Mouse (Mus musculus) embryonic facial prominence, embryonic 13.5 days (tissue): ENCODE data around the gene Alpi. TPM values are rescaled to one million over a fixed set of nuclear protein-coding genes. Genes with fewer than 3 reads are reported as not detected.

ENCODE experiments used
- ATAC-seq: fragments of 200-750 bp; cut with Nextera tagmentation; 2 replicates; pipeline ENCODE4 v1.8.0; 2017; ENCODE audit warnings: low read depth; ENCODE audit not compliant: insufficient number of reproducible peaks, insufficient read depth, low FRiP score, low TSS enrichment
- H3K27ac ChIP-seq: fragments of 300-500 bp; sonication (generic); 2 replicates; pipeline ENCODE4 v1.5.1; 2015; ENCODE audit warnings: moderate library complexity, mild to moderate bottlenecking, inconsistent platforms
- H3K27me3 ChIP-seq: fragments of 300-500 bp; sonication (generic); 2 replicates; pipeline ENCODE4 v1.6.1; 2015; ENCODE audit warnings: mild to moderate bottlenecking, inconsistent platforms
- H3K36me3 ChIP-seq: fragments of 300-500 bp; sonication (generic); 2 replicates; pipeline ENCODE4 v1.6.1; 2015; ENCODE audit warnings: mild to moderate bottlenecking, inconsistent platforms
- H3K4me1 ChIP-seq: fragments of 300-500 bp; sonication (generic); 2 replicates; pipeline ENCODE4 v1.6.1; 2015; ENCODE audit warnings: inconsistent platforms
- H3K4me2 ChIP-seq: fragments of 300-500 bp; sonication (generic); 2 replicates; pipeline ENCODE4 v1.6.1; 2015; ENCODE audit warnings: moderate library complexity, mild to moderate bottlenecking, inconsistent platforms
- H3K4me3 ChIP-seq: fragments of 300-500 bp; sonication (generic); 2 replicates; pipeline ENCODE4 v1.5.1; 2015; ENCODE audit warnings: mild to moderate bottlenecking, inconsistent platforms
- H3K9ac ChIP-seq: fragments of 300-500 bp; sonication (generic); 2 replicates; pipeline ENCODE4 v1.6.1; 2015; ENCODE audit warnings: mild to moderate bottlenecking, inconsistent platforms
- H3K9me3 ChIP-seq: fragments of 300-500 bp; sonication (generic); 2 replicates; pipeline ENCODE4 v1.6.1; 2016; ENCODE audit warnings: inconsistent platforms
- WGBS: fragments of 180-500 bp; shearing (Covaris S2); methylation state at CpG from one replicate; pipeline ENCODE4 v1.1.7; 2015; ENCODE audit warnings: mixed read lengths; 5-methylcytosine and 5-hydroxymethylcytosine counted together
- polyA plus RNA-seq: library from polyadenylated mRNA; unstranded; fragments of >200 nt; fragmentation: Nextera tagmentation; extraction: Ambion mirVana; gene quantifications from 2 replicates; pipeline ENCODE4 v1.2.1, GENCODE M21; 2015

Gene Alpi
- polyA plus RNA-seq, result 0.47 TPM in 1 of 2 replicates, not detected in the other

DNA sequence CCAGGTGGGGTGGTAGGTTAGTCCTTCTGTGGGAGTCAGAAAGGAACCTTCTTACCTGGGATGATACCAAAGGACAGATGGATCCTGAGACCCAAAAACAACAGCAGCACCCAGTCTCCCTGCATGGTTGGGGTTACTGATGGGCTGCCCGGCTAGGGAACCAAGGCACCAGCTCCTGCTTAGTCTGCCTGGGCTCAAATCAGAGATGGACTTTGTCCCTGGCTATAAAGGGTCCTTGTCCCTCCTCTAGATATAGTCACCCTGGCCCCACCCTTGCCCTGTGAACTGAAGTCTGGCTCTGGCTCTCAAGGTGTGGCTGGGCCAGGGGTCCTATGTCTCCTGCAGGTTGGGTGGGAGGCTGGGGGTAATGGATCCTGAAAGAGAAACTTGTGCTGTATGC is at the start of gene Alpi:
Gene Alpi (minus strand): TSS at position 196 of the 400 bp plus-strand sequence.
- no peak within 1 kb of the TSS for H3K4me2 ChIP-seq
- H3K27me3 ChIP-seq, result peaks cover 17% of the 10 kb centered on the region; the same call in 1 of the 2 replicates
- H3K36me3 ChIP-seq, result no peaks in the 10 kb centered on the region
- no peak for ATAC-seq
- WGBS, result 85% methylated on average over 1 of the region's 1 CpGs
- H3K9ac ChIP-seq, result no peak within 1 kb of the TSS
- no peak within 1 kb of the TSS for H3K27ac ChIP-seq
- H3K9me3 ChIP-seq, result no peaks in the 10 kb centered on the region
- peaks cover 7% of the 10 kb centered on the region; the same call in 1 of the 2 replicates for H3K4me1 ChIP-seq
- no peak within 1 kb of the TSS for H3K4me3 ChIP-seq

DNA sequence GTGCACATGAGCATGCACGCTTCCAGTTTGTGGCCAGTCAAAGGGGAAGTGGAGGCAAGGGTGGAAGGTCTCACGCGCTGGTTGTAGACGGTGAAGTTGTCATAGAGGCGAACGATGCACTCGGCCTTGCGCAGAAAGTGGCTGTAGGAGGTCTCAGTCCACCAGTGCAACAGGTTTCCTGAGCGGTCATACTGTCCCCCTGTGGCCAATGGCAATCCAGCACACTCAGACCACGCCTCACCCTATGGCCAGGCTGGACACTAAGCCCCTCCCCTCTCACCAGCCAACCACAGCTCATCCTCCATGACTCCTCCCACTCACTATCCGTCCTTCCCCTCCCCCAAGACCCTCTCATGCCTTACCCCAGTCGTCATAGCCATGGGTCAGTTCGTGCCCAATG is 48.0 kb upstream of the Alpi start:
- Histone ChIP-seq H3K27me3 (peaks cover 82% of the 10 kb centered on the region), H3K36me3 (no peaks in the 10 kb centered on the region), H3K9ac (no peak overlapping the region), H3K27ac (no peak overlapping the region), H3K4me3 (no peak overlapping the region), H3K4me2 (no peak overlapping the region), H3K4me1 (peaks cover 8% of the 10 kb centered on the region), H3K9me3 (no peaks in the 10 kb centered on the region)
- WGBS, result 39% methylated on average over 13 of the region's 13 CpGs
- no peak; the same call in 1 of the 2 replicates for ATAC-seq

DNA sequence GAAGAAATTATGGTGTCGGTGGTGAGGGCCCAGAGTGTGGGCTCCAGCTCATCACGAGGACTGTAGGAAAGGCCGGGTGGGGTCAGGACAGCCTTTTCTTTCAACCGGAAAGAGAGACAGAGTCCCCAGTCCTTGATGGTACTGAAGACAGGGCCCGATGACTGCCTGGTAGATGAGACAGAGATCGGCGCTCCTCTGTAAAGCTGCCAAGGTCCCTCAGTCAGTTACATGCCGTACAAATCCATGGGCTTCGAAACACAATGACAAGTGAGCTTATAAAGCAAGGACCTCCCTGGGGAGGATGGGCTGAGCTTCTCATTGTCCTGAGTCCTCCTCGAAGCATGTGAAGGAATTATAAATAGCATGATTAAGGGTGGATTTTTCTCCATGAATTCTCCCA is 41.7 kb upstream of the Alpi start:
- H3K27me3 ChIP-seq, result peaks cover 20% of the 10 kb centered on the region
- no peaks in the 10 kb centered on the region for H3K9me3 ChIP-seq
- no peaks in the 10 kb centered on the region for H3K36me3 ChIP-seq
- no peaks in the 10 kb centered on the region for H3K4me1 ChIP-seq
- no peak for ATAC-seq
- WGBS, result 84% methylated on average over 10 of the region's 10 CpGs
- H3K27ac ChIP-seq, result no peak overlapping the region
- H3K4me2 ChIP-seq, result no peak overlapping the region
- H3K9ac ChIP-seq, result no peak overlapping the region
- H3K4me3 ChIP-seq, result no peak overlapping the region

DNA sequence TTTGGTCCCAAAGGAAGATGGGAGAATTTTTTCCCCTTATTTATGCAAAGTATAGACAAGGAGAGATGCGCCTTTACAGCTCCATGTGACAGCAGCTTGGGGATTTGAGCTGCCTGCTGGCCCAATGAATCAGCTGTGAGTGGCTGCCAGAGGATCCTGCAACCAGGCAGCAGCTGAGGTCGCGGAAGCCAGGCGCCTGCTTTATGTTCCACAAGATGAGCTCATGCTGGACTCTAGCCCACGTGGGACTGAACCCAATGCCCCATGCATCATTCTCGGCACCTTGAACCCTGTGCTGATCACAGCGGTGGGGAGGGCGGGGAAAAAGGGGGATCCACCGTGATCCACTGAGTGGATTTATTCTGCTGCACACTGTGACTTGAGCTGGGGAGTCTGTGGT is 41.0 kb upstream of the Alpi start:
- Histone ChIP-seq H3K4me1 (no peaks in the 10 kb centered on the region), H3K4me2 (no peak overlapping the region), H3K27ac (no peak overlapping the region), H3K27me3 (peaks cover 13% of the 10 kb centered on the region), H3K4me3 (no peak overlapping the region), H3K9me3 (no peaks in the 10 kb centered on the region), H3K36me3 (no peaks in the 10 kb centered on the region), H3K9ac (no peak overlapping the region)
- WGBS, result 79% methylated on average over 9 of the region's 9 CpGs
- ATAC-seq, result no peak

DNA sequence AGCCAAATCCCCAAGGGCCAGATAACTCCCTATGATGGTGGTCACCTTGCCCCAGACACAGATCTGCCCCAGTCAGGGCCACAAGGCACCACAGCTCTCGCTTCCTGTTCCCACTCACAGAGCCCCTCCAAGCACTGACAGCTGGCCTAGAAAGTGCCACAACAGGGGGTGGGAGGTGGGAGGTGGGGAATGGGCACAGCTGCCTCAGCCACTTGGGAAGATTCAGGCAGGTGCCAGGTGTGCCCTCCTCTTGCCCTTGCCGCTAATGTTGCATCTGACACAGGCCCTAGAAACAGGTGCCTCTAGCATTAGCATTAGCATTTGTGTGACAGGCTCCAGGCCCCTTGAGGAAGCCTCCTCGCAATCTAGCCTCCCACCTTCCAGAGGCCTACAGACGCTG is 40.1 kb upstream of the Alpi start:
- Histone ChIP-seq H3K9me3 (no peaks in the 10 kb centered on the region), H3K27me3 (peaks cover 12% of the 10 kb centered on the region), H3K4me3 (no peak overlapping the region), H3K27ac (no peak overlapping the region), H3K4me1 (no peaks in the 10 kb centered on the region), H3K4me2 (no peak overlapping the region), H3K36me3 (no peaks in the 10 kb centered on the region), H3K9ac (no peak overlapping the region)
- no peak for ATAC-seq
- 78% methylated on average over 4 of the region's 4 CpGs for WGBS

DNA sequence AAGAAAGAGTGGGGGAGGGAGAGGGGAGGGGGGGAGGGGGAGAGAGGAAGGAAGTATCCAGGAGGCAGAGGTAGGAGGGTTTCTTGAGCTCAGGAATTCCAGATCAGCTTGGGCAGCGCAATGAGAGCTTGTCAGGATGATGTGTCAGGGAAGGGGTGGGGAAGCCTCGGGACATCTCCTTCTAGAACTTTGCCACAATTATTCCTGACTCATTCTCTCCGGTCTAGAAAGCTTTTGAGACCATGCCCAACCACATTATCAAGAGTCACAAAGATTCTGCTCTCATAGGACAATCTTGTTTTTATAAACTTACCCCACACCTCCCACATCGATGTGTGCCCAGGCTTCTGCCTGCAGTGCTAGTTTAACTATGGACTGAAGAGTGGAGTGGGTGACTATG is 30.4 kb upstream of the Alpi start:
- Histone ChIP-seq H3K4me3 (no peak overlapping the region), H3K27ac (no peak overlapping the region), H3K4me2 (no peak overlapping the region), H3K27me3 (peaks cover 32% of the 10 kb centered on the region), H3K4me1 (peaks cover 8% of the 10 kb centered on the region; the same call in 1 of the 2 replicates), H3K36me3 (no peaks in the 10 kb centered on the region), H3K9me3 (no peaks in the 10 kb centered on the region), H3K9ac (no peak overlapping the region)
- WGBS, result 78% methylated on average over 4 of the region's 4 CpGs
- no peak for ATAC-seq

DNA sequence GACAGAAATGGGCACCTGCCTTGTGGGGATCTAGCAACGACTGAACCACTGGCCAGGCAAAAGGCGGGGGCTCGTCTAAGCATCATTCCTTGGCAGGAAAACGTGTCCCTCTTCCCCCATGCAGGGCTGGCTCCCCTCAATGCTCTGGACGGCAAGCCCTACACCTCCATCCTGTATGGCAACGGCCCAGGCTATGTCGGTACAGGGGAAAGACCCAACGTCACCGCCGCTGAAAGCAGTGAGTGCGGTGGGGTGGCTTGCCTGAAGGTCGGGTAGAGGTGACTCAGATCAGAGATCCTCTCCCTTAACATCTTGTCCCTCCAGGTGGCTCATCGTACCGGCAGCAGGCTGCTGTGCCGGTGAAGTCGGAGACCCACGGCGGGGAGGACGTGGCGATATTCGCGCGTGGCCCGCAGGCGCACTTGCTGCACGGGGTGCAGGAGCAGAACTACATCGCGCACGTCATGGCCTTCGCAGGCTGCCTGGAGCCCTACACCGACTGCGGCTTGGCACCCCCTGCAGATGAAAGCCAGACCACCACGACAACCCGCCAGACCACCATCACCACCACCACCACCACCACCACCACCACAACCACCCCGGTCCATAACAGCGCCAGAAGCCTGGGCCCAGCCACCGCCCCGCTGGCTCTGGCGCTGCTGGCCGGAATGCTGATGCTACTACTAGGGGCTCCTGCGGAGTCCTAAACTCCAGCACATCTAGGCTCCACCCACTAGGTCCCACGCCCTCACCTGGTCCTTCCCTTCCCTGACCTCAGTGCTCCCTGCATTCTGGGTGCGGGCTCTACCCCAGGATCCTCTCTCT is 26.0 kb upstream of the Alpi start:
- H3K9me3 ChIP-seq, result no peaks in the 10 kb centered on the region
- H3K9ac ChIP-seq, result peak overlapping the region; percentile 17; the same call in 1 of the 2 replicates
- WGBS, result 6% methylated on average over 40 of the region's 43 CpGs
- H3K27me3 ChIP-seq, result peaks cover 45% of the 10 kb centered on the region
- H3K4me3 ChIP-seq, result peak overlapping the region; percentile 23
- no peak for ATAC-seq
- no peaks in the 10 kb centered on the region for H3K36me3 ChIP-seq
- peaks cover 8% of the 10 kb centered on the region; the same call in 1 of the 2 replicates for H3K4me1 ChIP-seq
- H3K27ac ChIP-seq, result no peak overlapping the region
- peak overlapping the region; percentile 51 for H3K4me2 ChIP-seq

DNA sequence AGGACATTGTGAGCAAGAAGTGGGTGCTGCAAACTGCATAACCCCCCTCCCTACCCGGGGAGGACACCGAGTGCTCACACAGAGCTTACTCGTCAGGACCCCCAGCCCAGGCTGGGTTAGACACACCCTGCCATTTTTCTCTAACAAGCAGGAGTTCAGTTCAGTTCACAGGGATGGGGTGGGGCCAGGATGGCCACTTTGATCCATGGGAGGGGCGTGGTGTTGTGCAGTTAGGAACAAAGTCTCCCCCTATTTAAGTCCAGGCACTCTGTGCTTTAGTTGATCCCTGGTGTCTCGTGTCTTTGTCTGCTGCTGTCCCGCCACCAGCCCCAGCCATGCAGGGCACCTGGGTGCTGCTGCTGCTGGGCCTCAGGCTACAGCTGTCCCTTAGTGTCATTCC is 23.3 kb upstream of the Alpi start, which contains the start of gene Akp3:
Gene Akp3 (plus strand): TSS at position 301 of the 400 bp plus-strand sequence.
- Histone ChIP-seq H3K4me1 (peaks cover 8% of the 10 kb centered on the region; the same call in 1 of the 2 replicates), H3K9ac (no peak within 1 kb of the TSS), H3K36me3 (no peaks in the 10 kb centered on the region), H3K4me3 (no peak within 1 kb of the TSS), H3K4me2 (no peak within 1 kb of the TSS), H3K27me3 (peaks cover 41% of the 10 kb centered on the region), H3K9me3 (no peaks in the 10 kb centered on the region), H3K27ac (no peak within 1 kb of the TSS)
- 69% methylated on average over 6 of the region's 6 CpGs for WGBS
- ATAC-seq, result no peak

DNA sequence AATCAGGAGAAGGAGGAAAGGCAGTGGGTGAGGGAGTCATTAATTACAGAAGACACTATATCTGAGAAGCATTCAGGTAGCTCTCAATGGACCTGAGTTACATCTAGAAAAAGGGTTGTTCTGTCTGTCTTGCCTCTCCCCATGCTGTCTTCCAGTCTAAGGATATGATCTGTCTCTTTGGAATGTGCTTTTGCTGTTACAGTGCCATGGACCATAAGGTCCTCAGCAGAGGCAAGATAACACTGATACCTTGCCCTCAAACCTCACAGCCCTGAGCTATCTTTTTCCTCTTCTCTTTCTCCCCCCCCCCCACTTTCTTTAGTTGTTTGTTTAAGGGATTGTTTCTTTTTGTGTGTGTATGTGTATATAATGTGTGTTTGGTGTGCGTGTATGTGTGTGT is 13.4 kb upstream of the Alpi start:
- H3K9me3 ChIP-seq, result no peaks in the 10 kb centered on the region
- no peak for ATAC-seq
- H3K9ac ChIP-seq, result no peak overlapping the region
- no peak overlapping the region for H3K4me3 ChIP-seq
- WGBS, result 90% methylated on average over 1 of the region's 1 CpGs
- no peak overlapping the region for H3K27ac ChIP-seq
- H3K36me3 ChIP-seq, result no peaks in the 10 kb centered on the region
- no peak overlapping the region for H3K4me2 ChIP-seq
- no peaks in the 10 kb centered on the region for H3K4me1 ChIP-seq
- no peaks in the 10 kb centered on the region for H3K27me3 ChIP-seq

DNA sequence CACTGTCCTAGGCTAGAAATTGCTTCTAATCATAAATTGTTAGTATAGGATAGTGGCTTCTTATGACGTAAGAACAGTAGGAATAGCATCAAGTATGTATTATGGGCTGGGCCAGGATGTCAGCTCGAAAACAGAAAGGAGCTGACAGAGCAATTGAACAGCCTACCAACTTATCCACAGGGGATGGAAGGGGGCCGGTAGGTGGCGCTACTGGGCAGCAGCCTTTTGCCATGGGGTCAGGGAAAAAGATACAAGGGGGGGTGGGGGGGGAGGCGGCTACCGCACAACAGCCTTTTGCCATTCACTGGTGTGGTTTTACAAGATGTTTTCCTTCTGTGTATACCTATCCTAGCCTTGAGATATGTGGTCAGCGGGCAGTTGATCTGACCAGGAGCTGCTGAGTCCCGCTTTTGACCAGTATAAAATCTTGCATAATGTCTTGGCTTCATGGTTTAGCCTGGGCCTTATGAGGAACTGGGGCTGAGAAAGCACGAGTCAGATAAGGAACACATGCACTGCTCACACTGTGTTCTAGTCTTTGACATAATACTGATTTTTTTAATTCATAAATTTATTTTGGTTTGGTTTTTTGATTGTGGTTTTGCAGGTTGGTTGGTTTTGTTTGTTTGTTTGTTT is 10.4 kb upstream of the Alpi start:
- no peak for ATAC-seq

DNA sequence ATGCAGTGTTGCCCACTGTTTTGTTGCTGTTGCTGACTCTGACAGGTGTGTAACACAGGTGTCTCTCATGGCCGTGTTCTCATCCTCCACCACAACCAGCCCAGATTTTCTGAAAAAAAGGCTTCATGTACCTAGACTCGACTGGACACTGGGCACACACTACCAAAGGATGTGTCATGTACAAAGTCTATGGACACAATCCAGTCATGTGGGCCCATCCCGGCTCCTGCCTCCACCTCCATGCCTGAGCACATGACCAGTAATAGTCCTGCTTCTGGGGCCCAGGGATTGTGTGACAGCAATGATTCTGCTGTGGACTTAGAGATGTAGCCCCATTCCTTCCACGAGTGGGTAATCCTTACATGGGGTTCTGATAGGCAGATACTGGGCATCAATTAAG is 7.2 kb upstream of the Alpi start:
- WGBS, result 85% methylated on average over 4 of the region's 4 CpGs
- Histone ChIP-seq H3K27ac (no peak overlapping the region), H3K27me3 (no peaks in the 10 kb centered on the region), H3K9me3 (no peaks in the 10 kb centered on the region), H3K9ac (no peak overlapping the region), H3K4me1 (peaks cover 3% of the 10 kb centered on the region; the same call in 1 of the 2 replicates), H3K4me2 (no peak overlapping the region), H3K4me3 (no peak overlapping the region), H3K36me3 (no peaks in the 10 kb centered on the region)
- no peak for ATAC-seq

More for the DNA sequence above, 10.4 kb upstream of the Alpi start:
- Histone ChIP-seq H3K4me3 (no peak overlapping the region), H3K4me1 (no peaks in the 10 kb centered on the region), H3K36me3 (no peaks in the 10 kb centered on the region), H3K27me3 (no peaks in the 10 kb centered on the region), H3K4me2 (no peak overlapping the region), H3K27ac (no peak overlapping the region), H3K9ac (no peak overlapping the region), H3K9me3 (no peaks in the 10 kb centered on the region)
- WGBS, result 38% methylated on average over 9 of the region's 9 CpGs

DNA sequence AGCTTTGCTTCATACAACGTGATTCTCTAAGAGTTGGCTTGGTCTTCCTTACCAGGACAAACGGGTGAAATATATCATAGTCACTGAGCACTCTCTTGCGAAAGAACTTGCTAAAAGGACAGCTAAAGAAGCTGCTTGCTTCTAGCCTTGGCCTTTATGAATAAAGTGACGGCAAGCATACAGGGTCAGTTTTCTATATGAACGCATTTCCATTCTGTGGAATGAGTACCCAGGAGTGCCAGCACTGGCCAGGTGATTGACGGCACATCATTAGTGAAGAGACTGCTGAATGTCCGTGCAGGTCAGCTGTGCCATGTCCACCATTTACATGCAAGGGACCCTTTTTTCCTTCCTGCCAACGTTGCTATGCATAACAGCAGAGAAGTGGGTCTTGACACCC is 5.1 kb upstream of the Alpi start:
- WGBS, result 81% methylated on average over 8 of the region's 8 CpGs

More for the DNA sequence above, 5.1 kb upstream of the Alpi start:
- H3K4me1 ChIP-seq, result peaks cover 3% of the 10 kb centered on the region; the same call in 1 of the 2 replicates
- H3K27ac ChIP-seq, result no peak overlapping the region
- no peaks in the 10 kb centered on the region for H3K9me3 ChIP-seq
- H3K36me3 ChIP-seq, result no peaks in the 10 kb centered on the region
- no peak overlapping the region for H3K4me2 ChIP-seq
- H3K4me3 ChIP-seq, result no peak overlapping the region
- no peak overlapping the region for H3K9ac ChIP-seq
- H3K27me3 ChIP-seq, result no peaks in the 10 kb centered on the region
- no peak for ATAC-seq
